Mouse (Mus musculus) ES-Bruce4 (cell line): ENCODE measurements around the gene Lclat1.

Source experiments
- CTCF ChIP-seq: IDR thresholded peaks from one replicate; pipeline ENCODE4 v1.8.1; 2011; ENCODE audit warnings: low read depth, low read length
- EP300 ChIP-seq: IDR thresholded peaks from 2 replicates; pipeline ENCODE4 v1.6.1; 2011; ENCODE audit warnings: low read depth, low read length; ENCODE audit not compliant: insufficient read depth
- POLR2A ChIP-seq: IDR thresholded peaks from one replicate; pipeline ENCODE4 v1.8.1; 2011; ENCODE audit warnings: low read length; ENCODE audit not compliant: insufficient read depth

- no peak for TF ChIP-seq CTCF
- TF ChIP-seq POLR2A, result no peak
- no peak for TF ChIP-seq EP300
Observed at GRCm38 (mm10) chr17:73194575-73194974, 86.8 kb downstream of the Lclat1 start.
